Mouse (Mus musculus): ENCODE data around the gene Skp1a.
A peak's percentile ranks its signal among the peaks of the same experiment; 100 is the strongest.

DNA sequence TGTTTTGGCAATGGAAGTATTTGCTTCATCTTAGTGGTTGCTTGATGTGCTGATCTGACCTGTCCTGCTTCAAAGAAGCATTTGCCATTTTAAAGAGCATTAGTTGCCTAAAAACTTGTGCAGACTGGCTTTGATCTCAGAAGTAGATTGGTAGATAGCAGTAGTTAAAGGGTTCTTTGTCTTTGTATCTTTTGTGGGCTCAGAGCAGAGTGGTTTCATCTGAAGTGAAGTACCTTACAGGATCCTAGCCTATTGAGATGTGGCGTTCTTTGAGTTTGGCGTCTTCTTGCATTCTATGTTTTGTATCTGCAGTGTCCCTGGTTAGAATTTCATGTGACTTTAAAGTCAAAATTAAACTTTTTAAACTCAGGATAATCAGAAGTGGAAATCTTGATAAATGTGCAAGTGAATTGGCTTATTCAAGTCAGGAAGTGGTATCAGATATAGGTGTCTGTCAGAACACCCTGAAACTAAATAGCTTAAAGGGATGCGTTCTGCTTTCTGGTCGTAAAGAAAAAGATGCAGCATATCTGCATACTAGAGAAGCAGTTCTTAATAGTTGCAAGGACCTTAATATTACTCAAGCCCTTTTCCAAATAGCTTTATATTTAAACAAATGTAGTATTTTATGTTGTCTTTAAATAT is 9.2 kb downstream of the Skp1a start:
- TF ChIP-seq CTCF (conservative IDR thresholded peaks at IDR 0.05; ENCODE audit: low read length) (no peak), POU5F1 (IDR thresholded peaks at IDR 0.05; ENCODE audit: borderline replicate concordance, low read length) (no peak), NANOG (IDR thresholded peaks at IDR 0.05; ENCODE audit: borderline replicate concordance, low read length) (peak; percentile 17; the same call in 1 of the 2 replicates)
